In genomic region chr14:121797457-121798410, GRCm38 (mm10) we compare ENCODE assay signal across 8 mouse cellular contexts. TPM values are rescaled to one million over a fixed set of nuclear protein-coding genes. Genes with fewer than 3 reads are reported as not detected.
A peak's percentile ranks its signal among the peaks of the same experiment; 100 is the strongest.
DNase-seq lines count a peak whose midpoint lies in the region; ATAC-seq lines count a peak whose summit lies in the region.

Gene Dock9, minus strand, starts transcription at chr14:121797837.

- peaks cover 3% of the 10 kb centered on the region; the same call in 1 of the 2 replicates for H3K4me1 ChIP-seq in intestine, embryonic 14.5 days (replicated peaks; ENCODE audit: control insufficient read depth, insufficient read depth, low read length)

- intact Hi-C loops in left cerebral cortex, postnatal 14 days (cut with DNase I): no loop called here

- WGBS in intestine, embryonic 14.5 days: under 1% methylated on average over 92 of the region's 106 CpGs

- peak; percentile 85 to 86 for DNase-seq in adrenal gland, adult 18-20 months (ENCODE audit: low spot score in 2 of 2)
- peak; percentile 89 for DNase-seq in embryo, embryonic 11 days
- peak; percentile 94 for DNase-seq in gastrocnemius, postnatal 25 days
- DNase-seq in intestine, embryonic 14.5 days (ENCODE audit: low spot score): peak; percentile 99
- DNase-seq in left cerebral cortex, postnatal 14 days (ENCODE audit: low spot score in 2 of 2): peak; percentile 62 to 74
- peak; percentile 86 for DNase-seq in mesoderm, embryonic 11.5 days (ENCODE audit: low read depth, low spot score)
- peak; percentile 69 to 71 for DNase-seq in right cerebral cortex, postnatal 36 days (ENCODE audit: low spot score in 2 of 2)
- DNase-seq in yolk sac, embryonic 10.5 days (ENCODE audit: low spot score): peak; percentile 99

- peak; percentile 92 for ATAC-seq in intestine, embryonic 14.5 days (replicated peaks; ENCODE audit: low FRiP score, low TSS enrichment, low read depth)

- H3K4me3 ChIP-seq in intestine, embryonic 14.5 days (ENCODE audit: low read depth, low read length): peak within 1 kb of the TSS; percentile 73

- peak within 1 kb of the TSS; percentile 87 for H3K27ac ChIP-seq in intestine, embryonic 14.5 days (ENCODE audit: low read depth)

- H3K9me3 ChIP-seq in intestine, embryonic 14.5 days (ENCODE audit: control insufficient read depth, low read length): no peaks in the 10 kb centered on the region

- peak within 1 kb of the TSS; percentile 72 for H3K9ac ChIP-seq in intestine, embryonic 14.5 days (ENCODE audit: low read length)

- H3K36me3 ChIP-seq in intestine, embryonic 14.5 days (ENCODE audit: control insufficient read depth, insufficient read depth, low read length): no peaks in the 10 kb centered on the region

- peak within 1 kb of the TSS; percentile 97 for H3K4me2 ChIP-seq in intestine, embryonic 14.5 days (ENCODE audit: low read length)

- H3K27me3 ChIP-seq in intestine, embryonic 14.5 days (replicated peaks; ENCODE audit: control insufficient read depth, insufficient read depth, low read length): no peaks in the 10 kb centered on the region

RNA-seq across cellular contexts. Expression of gene Dock9, which starts in this region (rescaled TPM):
- total RNA-seq in adrenal gland, adult 18-20 months (2021): 10 to 100 TPM; 19.7 to 24.3 TPM
- total RNA-seq in gastrocnemius, postnatal 25 days (2021): 10 to 100 TPM; 14.5 to 17.2 TPM
- 34.8 and 42.7 TPM in 2 replicates for polyA plus RNA-seq in intestine, embryonic 14.5 days (2014; fragmentation: Nextera tagmentation; extraction: Ambion mirVana)
- total RNA-seq in left cerebral cortex, postnatal 14 days (2021): 100 to 1,000 TPM; 136 to 148 TPM

Comparison
In these comparisons a context has a peak if more than half of its experiments do, and no peak if none do; other contexts are left out.
1. Peak in every context shown above with its lines: DNase-seq, ATAC-seq, H3K4me3 ChIP-seq and H3K27ac ChIP-seq.
2. RNA of gene Dock9 (total RNA-seq): 136 to 148 TPM in left cerebral cortex, postnatal 14 days; 19.7 to 24.3 TPM in adrenal gland, adult 18-20 months and 14.5 to 17.2 TPM in gastrocnemius, postnatal 25 days; every median in the first group is over 4 times any median in the second.